Comparison of ENCODE assay signal across 26 mouse cellular contexts in the genomic region with DNA sequence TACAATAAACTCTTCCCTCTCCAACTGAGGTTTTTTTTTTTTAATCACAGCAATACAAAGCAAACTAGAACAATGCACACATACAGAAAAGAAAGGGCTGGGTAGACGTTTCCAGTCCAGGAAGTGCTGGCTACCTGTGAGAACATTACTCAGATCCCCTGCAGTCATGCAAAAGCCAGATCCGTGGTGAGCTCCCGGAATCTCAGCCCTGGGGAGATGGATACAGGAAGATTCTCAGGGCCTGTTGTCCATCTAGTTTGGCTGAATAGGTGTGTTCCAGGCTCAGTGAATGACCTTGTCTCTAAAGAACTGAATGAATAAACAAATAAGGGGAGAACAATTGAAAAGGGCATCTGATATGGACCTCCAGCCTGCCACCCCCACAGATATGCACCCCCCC.
"Had no signal": no experiment of that assay in that cellular context is flagged by ENCODE, and none has a peak within 500 bp of the region (broad histone marks: within the 10 kb centered on the region; RNA-seq: fewer than 3 reads in every experiment).

No protein-coding gene starts in this region.

- H3K36me3 ChIP-seq: embryonic facial prominence, embryonic 10.5 days; embryonic facial prominence, embryonic 12.5 days; embryonic facial prominence, embryonic 13.5 days; embryonic facial prominence, embryonic 15.5 days; forebrain, embryonic 10.5 days; forebrain, embryonic 12.5 days; forebrain, embryonic 15.5 days had no signal

- ATAC-seq: forebrain, embryonic 13.5 days; forebrain, embryonic 14.5 days; forebrain, embryonic 15.5 days; forebrain, embryonic 16.5 days; forebrain, postnatal 0 days had no signal

- H3K9ac ChIP-seq: embryonic facial prominence, embryonic 12.5 days; embryonic facial prominence, embryonic 13.5 days; embryonic facial prominence, embryonic 15.5 days; forebrain, embryonic 12.5 days; forebrain, embryonic 13.5 days; forebrain, embryonic 15.5 days; forebrain, postnatal 0 days had no signal

- H3K4me2 ChIP-seq: embryonic facial prominence, embryonic 12.5 days; embryonic facial prominence, embryonic 13.5 days; embryonic facial prominence, embryonic 15.5 days; forebrain, embryonic 12.5 days; forebrain, embryonic 13.5 days; forebrain, embryonic 15.5 days had no signal

- H3K27me3 ChIP-seq: embryonic facial prominence, embryonic 12.5 days; embryonic facial prominence, embryonic 13.5 days; embryonic facial prominence, embryonic 15.5 days; forebrain, embryonic 12.5 days; forebrain, embryonic 13.5 days; forebrain, embryonic 15.5 days had no signal

- DNase-seq: cerebellum, adult 9-11 months; cerebellum, postnatal 10 days; cerebellum, postnatal 14 days; cerebellum, postnatal 25 days; cerebellum, postnatal 36 days; embryo, embryonic 11 days; forebrain, postnatal 0 days; gastrocnemius, adult 2 months; gastrocnemius, postnatal 10 days; gastrocnemius, postnatal 14 days; gastrocnemius, postnatal 25 days; gastrocnemius, postnatal 36 days; heart, adult 11 months; heart, adult 18-20 months; heart, adult 2 months had no signal

- H3K4me3 ChIP-seq: embryonic facial prominence, embryonic 10.5 days; embryonic facial prominence, embryonic 12.5 days; embryonic facial prominence, embryonic 13.5 days; embryonic facial prominence, embryonic 15.5 days; erythroblast, embryonic 14.5 days; forebrain, embryonic 10.5 days; forebrain, embryonic 12.5 days; forebrain, embryonic 13.5 days; forebrain, embryonic 15.5 days; gastrocnemius, adult 2 months; heart, adult 2 months had no signal

- H3K4me1 ChIP-seq: embryonic facial prominence, embryonic 10.5 days; embryonic facial prominence, embryonic 12.5 days; embryonic facial prominence, embryonic 13.5 days; embryonic facial prominence, embryonic 15.5 days; forebrain, embryonic 10.5 days; forebrain, embryonic 12.5 days; forebrain, embryonic 13.5 days; forebrain, embryonic 15.5 days had no signal

- H3K9me3 ChIP-seq: embryonic facial prominence, embryonic 10.5 days; embryonic facial prominence, embryonic 12.5 days; embryonic facial prominence, embryonic 13.5 days; embryonic facial prominence, embryonic 15.5 days; forebrain, embryonic 10.5 days; forebrain, embryonic 12.5 days; forebrain, embryonic 13.5 days; forebrain, embryonic 15.5 days had no signal

- H3K27ac ChIP-seq: embryonic facial prominence, embryonic 10.5 days; embryonic facial prominence, embryonic 12.5 days; embryonic facial prominence, embryonic 13.5 days; embryonic facial prominence, embryonic 15.5 days; forebrain, embryonic 10.5 days; forebrain, embryonic 12.5 days; forebrain, embryonic 13.5 days; forebrain, embryonic 15.5 days; gastrocnemius, adult 2 months; heart, adult 2 months had no signal
